Mouse (Mus musculus) liver, embryonic 14.5 days (tissue): ENCODE measurements at regions not wholly inside any gene's neighbourhood (a gene's known extent, or its start where the extent isn't known, plus 50 kb on each side); places are given as distances from the start of the nearest gene placed in this dataset.

Source experiments
- CTCF ChIP-seq: IDR thresholded peaks from 2 replicates; pipeline ENCODE4 v1.5.1; 2016; ENCODE audit warnings: antibody characterized with exemption, low read depth, control low read depth
- EP300 ChIP-seq: IDR thresholded peaks from 2 replicates; pipeline ENCODE4 v1.6.1; 2016; ENCODE audit warnings: antibody characterized with exemption, low read depth

GRCm38 (mm10) chr1:136761467-136761866 lies 136.8 kb downstream of the Zfp281 start:
- TF ChIP-seq CTCF = no peak
- no peak for TF ChIP-seq EP300
